Mouse (Mus musculus) embryonic fibroblast, embryonic 13.5 days (primary cell): Measurements from ENCODE around the gene Sytl3. TPM values are rescaled to one million over a fixed set of nuclear protein-coding genes. Genes with fewer than 3 reads are reported as not detected.

Experiments used
- H3K27ac ChIP-seq: 2 replicates; pipeline ENCODE4 v1.5.1; 2012; ENCODE audit warnings: low read length, control low read depth, inconsistent platforms; ENCODE audit not compliant: insufficient read depth
- H3K4me1 ChIP-seq: 2 replicates; pipeline ENCODE4 v1.6.1; 2011; ENCODE audit warnings: low read length; ENCODE audit not compliant: control insufficient read depth, insufficient read depth
- H3K4me3 ChIP-seq: 2 replicates; pipeline ENCODE4 v1.5.1; 2011; ENCODE audit warnings: mild to moderate bottlenecking, control low read depth, low read length; ENCODE audit not compliant: insufficient read depth
- CTCF ChIP-seq: IDR thresholded peaks from 2 replicates; pipeline ENCODE4 v1.5.1; 2011; ENCODE audit warnings: mild to moderate bottlenecking, control low read depth, low read length, moderate library complexity, borderline replicate concordance; ENCODE audit not compliant: insufficient read depth
- POLR2A ChIP-seq: IDR thresholded peaks from 2 replicates; pipeline ENCODE4 v1.6.1; 2011; ENCODE audit warnings: low read depth, mild to moderate bottlenecking, control low read depth, low read length, moderate library complexity
- polyA plus RNA-seq: library from polyadenylated mRNA; stranded (reverse); fragments of >200 nt; gene quantifications from 2 replicates; pipeline ENCODE4 v1.2.4, GENCODE M21; 2011; ENCODE audit warnings: low read depth; ENCODE audit not compliant: missing spikeins, insufficient read length

Gene Sytl3
- polyA plus RNA-seq, 1 experiment = not detected

- H3K4me1 ChIP-seq = no peaks in the 10 kb centered on the region
These were observed 100.0 kb downstream of the Sytl3 start for GRCm38 (mm10) chr17:6758845-6759244.

GRCm38 (mm10) chr17:6759717-6760292 lies 100.9 kb downstream of the Sytl3 start:
- H3K4me1 ChIP-seq = no peaks in the 10 kb centered on the region
- TF ChIP-seq CTCF (no peak), POLR2A (no peak)
- no peak overlapping the region for H3K27ac ChIP-seq
- no peak overlapping the region for H3K4me3 ChIP-seq

More at GRCm38 (mm10) chr17:6758845-6759244, 100.0 kb downstream of the Sytl3 start:
- Histone ChIP-seq H3K27ac (no peak overlapping the region), H3K4me3 (no peak overlapping the region)
- TF ChIP-seq POLR2A = no peak
- TF ChIP-seq CTCF = no peak

GRCm38 (mm10) chr17:6763513-6764226 lies 104.8 kb downstream of the Sytl3 start:
- TF ChIP-seq POLR2A = no peak
- TF ChIP-seq CTCF = no peak
- no peaks in the 10 kb centered on the region for H3K4me1 ChIP-seq
- no peak overlapping the region for H3K27ac ChIP-seq
- no peak overlapping the region for H3K4me3 ChIP-seq

- TF ChIP-seq POLR2A = no peak
- TF ChIP-seq CTCF = no peak
- no peaks in the 10 kb centered on the region for H3K4me1 ChIP-seq
- H3K27ac ChIP-seq = no peak overlapping the region
- H3K4me3 ChIP-seq = no peak overlapping the region
These were observed 105.3 kb downstream of the Sytl3 start for GRCm38 (mm10) chr17:6764227-6764593.

GRCm38 (mm10) chr17:6764730-6765129 lies 105.8 kb downstream of the Sytl3 start:
- no peak for TF ChIP-seq CTCF
- TF ChIP-seq POLR2A = no peak
- Histone ChIP-seq H3K4me3 (no peak overlapping the region), H3K27ac (no peak overlapping the region), H3K4me1 (no peaks in the 10 kb centered on the region)

- Histone ChIP-seq H3K27ac (no peak overlapping the region), H3K4me3 (no peak overlapping the region), H3K4me1 (no peaks in the 10 kb centered on the region)
- TF ChIP-seq CTCF (no peak), POLR2A (no peak)
These were observed 107.0 kb downstream of the Sytl3 start for GRCm38 (mm10) chr17:6765886-6766285.

GRCm38 (mm10) chr17:6766823-6767222 lies 107.9 kb downstream of the Sytl3 start:
- TF ChIP-seq POLR2A (no peak), CTCF (no peak)
- no peak overlapping the region for H3K4me3 ChIP-seq
- H3K4me1 ChIP-seq = no peaks in the 10 kb centered on the region
- no peak overlapping the region for H3K27ac ChIP-seq

- no peaks in the 10 kb centered on the region for H3K4me1 ChIP-seq
- no peak overlapping the region for H3K4me3 ChIP-seq
- TF ChIP-seq CTCF (no peak), POLR2A (no peak)
- no peak overlapping the region for H3K27ac ChIP-seq
These were observed 108.9 kb downstream of the Sytl3 start for GRCm38 (mm10) chr17:6767771-6768170.

- Histone ChIP-seq H3K27ac (no peak overlapping the region), H3K4me3 (no peak overlapping the region), H3K4me1 (no peaks in the 10 kb centered on the region)
- TF ChIP-seq POLR2A (no peak), CTCF (no peak)
These were observed 109.5 kb downstream of the Sytl3 start for GRCm38 (mm10) chr17:6768301-6768788.

GRCm38 (mm10) chr17:6769602-6770001 lies 110.7 kb downstream of the Sytl3 start:
- Histone ChIP-seq H3K27ac (no peak overlapping the region), H3K4me3 (no peak overlapping the region), H3K4me1 (no peaks in the 10 kb centered on the region)
- TF ChIP-seq POLR2A = no peak
- TF ChIP-seq CTCF = no peak
